Mouse (Mus musculus) CH12.LX (cell line): ENCODE results near the gene Asb17. TPM values are rescaled to one million over a fixed set of nuclear protein-coding genes. Genes with fewer than 3 reads are reported as not detected.

Experiments used
- DNase-seq: peaks from one replicate; pipeline ENCODE4 v3.0.0-alpha.2; 2013; ENCODE audit errors: extremely low read depth
- H3K27ac ChIP-seq: 2 replicates; pipeline ENCODE4 v1.5.1; 2012; ENCODE audit warnings: low read depth, mild to moderate bottlenecking, control low read depth, moderate library complexity; ENCODE audit not compliant: insufficient read depth
- H3K27me3 ChIP-seq: replicated peaks from 2 replicates; pipeline ENCODE3; 2012; ENCODE audit warnings: inconsistent platforms
- H3K36me3 ChIP-seq, 2 experiments: replicated peaks in 1 of 2; 2 replicates each; pipeline versions ENCODE3 to v1.6.1; 2012; ENCODE audit warnings: inconsistent platforms in 1 of 2, low read length in 1 of 2, mild to moderate bottlenecking in 1 of 2, mixed read lengths in 1 of 2, moderate library complexity in 1 of 2; ENCODE audit not compliant: control insufficient read depth in 1 of 2, insufficient read depth in 1 of 2
- H3K4me1 ChIP-seq, 2 experiments: 2 replicates each; pipeline ENCODE4 v1.6.1; 2012; ENCODE audit warnings: inconsistent platforms in 1 of 2, moderate library complexity in 1 of 2; ENCODE audit not compliant: insufficient read depth in 2 of 2, control insufficient read depth in 1 of 2
- H3K4me2 ChIP-seq: 2 replicates; pipeline ENCODE4 v1.6.1; 2012; ENCODE audit warnings: low read depth, mild to moderate bottlenecking, control low read depth; ENCODE audit not compliant: poor library complexity, insufficient read depth, severe bottlenecking
- H3K4me3 ChIP-seq, 3 experiments: fragments of 150-350 bp in 1 of 3; sonication (generic) in 1 of 3; replicated peaks in 1 of 3; 2 replicates each; pipeline versions ENCODE3 to v1.5.1; 2011 to 2012; ENCODE audit warnings: low read depth in 2 of 3, low read length in 2 of 3, mild to moderate bottlenecking in 2 of 3, moderate library complexity in 2 of 3, control low read depth in 1 of 3, improper control_type of control experiment in 1 of 3, inconsistent platforms in 1 of 3, mixed read lengths in 1 of 3; ENCODE audit not compliant: poor library complexity in 1 of 3
- H3K79me2 ChIP-seq: replicated peaks from 2 replicates; pipeline ENCODE4 v1.6.1; 2012; ENCODE audit warnings: mild to moderate bottlenecking, moderate library complexity; ENCODE audit not compliant: control insufficient read depth, poor library complexity, insufficient read depth, severe bottlenecking; ENCODE audit errors: extremely low read depth
- H3K9ac ChIP-seq: 2 replicates; pipeline ENCODE4 v1.6.1; 2012; ENCODE audit warnings: low read depth, mild to moderate bottlenecking, control low read depth, moderate library complexity; ENCODE audit not compliant: insufficient read depth
- H3K9me3 ChIP-seq: replicated peaks from 2 replicates; pipeline ENCODE3; 2012; ENCODE audit warnings: low read length, inconsistent platforms, mixed read lengths
- CHD1 ChIP-seq: IDR thresholded peaks from 2 replicates; pipeline ENCODE4 v1.6.1; 2012; ENCODE audit warnings: low read depth, low read length, improper control_type of control experiment, inconsistent platforms
- CHD2 ChIP-seq: IDR thresholded peaks from 2 replicates; pipeline ENCODE4 v1.6.1; 2011; ENCODE audit warnings: low read length, improper control_type of control experiment
- CTCF ChIP-seq, 2 experiments: IDR thresholded peaks in 1 of 2; conservative IDR thresholded peaks in 1 of 2; 2 replicates each; pipeline ENCODE4 v1.5.1; 2011 to 2012; ENCODE audit warnings: low read depth in 2 of 2, low read length in 2 of 2, improper control_type of control experiment in 1 of 2, inconsistent platforms in 1 of 2, mild to moderate bottlenecking in 1 of 2, moderate library complexity in 1 of 2
- E2F4 ChIP-seq: IDR thresholded peaks from 2 replicates; pipeline ENCODE4 v1.6.1; 2011; ENCODE audit warnings: low read depth, low read length, improper control_type of control experiment; ENCODE audit not compliant: insufficient replicate concordance
- ELF1 ChIP-seq: IDR thresholded peaks from 2 replicates; pipeline ENCODE4 v1.6.1; 2014; ENCODE audit warnings: low read depth, mild to moderate bottlenecking, inconsistent platforms, low read length, improper control_type of control experiment
- EP300 ChIP-seq: IDR thresholded peaks from 2 replicates; pipeline ENCODE4 v1.6.1; 2011; ENCODE audit warnings: low read length, improper control_type of control experiment
- ETS1 ChIP-seq: conservative IDR thresholded peaks from 2 replicates; pipeline ENCODE4 v1.6.1; 2012; ENCODE audit warnings: low read depth, mild to moderate bottlenecking, inconsistent platforms, low read length, improper control_type of control experiment, moderate library complexity
- GABPA ChIP-seq: IDR thresholded peaks from 2 replicates; pipeline ENCODE4 v1.6.1; 2012; ENCODE audit warnings: low read depth, low read length, improper control_type of control experiment, inconsistent platforms; ENCODE audit not compliant: insufficient replicate concordance
- HCFC1 ChIP-seq: IDR thresholded peaks from 2 replicates; pipeline ENCODE4 v1.6.1; 2012; ENCODE audit warnings: low read depth, mild to moderate bottlenecking, inconsistent platforms, low read length, improper control_type of control experiment
- IRF4 ChIP-seq: IDR thresholded peaks from 2 replicates; pipeline ENCODE4 v1.6.1; 2014; ENCODE audit warnings: low read depth, mild to moderate bottlenecking, inconsistent platforms, low read length, improper control_type of control experiment
- KAT2A ChIP-seq: IDR thresholded peaks from 2 replicates; pipeline ENCODE4 v1.6.1; 2012; ENCODE audit warnings: low read length, improper control_type of control experiment, inconsistent platforms; ENCODE audit not compliant: insufficient replicate concordance
- MAFK ChIP-seq: IDR thresholded peaks from 2 replicates; pipeline ENCODE4 v1.6.1; 2011; ENCODE audit warnings: low read length, improper control_type of control experiment; ENCODE audit not compliant: insufficient replicate concordance
- MAZ ChIP-seq: IDR thresholded peaks from 2 replicates; pipeline ENCODE4 v1.6.1; 2012; ENCODE audit warnings: low read depth, mild to moderate bottlenecking, inconsistent platforms, low read length, improper control_type of control experiment, moderate library complexity
- MEF2A ChIP-seq: IDR thresholded peaks from 2 replicates; pipeline ENCODE4 v1.6.1; 2014; ENCODE audit warnings: low read depth, mild to moderate bottlenecking, inconsistent platforms, low read length, improper control_type of control experiment, borderline replicate concordance
- MXI1 ChIP-seq: IDR thresholded peaks from 2 replicates; pipeline ENCODE4 v1.6.1; 2011; ENCODE audit warnings: mild to moderate bottlenecking, low read depth, low read length, improper control_type of control experiment
- MYC ChIP-seq: IDR thresholded peaks from 2 replicates; pipeline ENCODE4 v1.6.1; 2011; ENCODE audit warnings: low read depth, mild to moderate bottlenecking, improper control_type of control experiment, low read length
- NRF1 ChIP-seq: IDR thresholded peaks from 2 replicates; pipeline ENCODE4 v1.6.1; 2014; ENCODE audit warnings: low read depth, mild to moderate bottlenecking, inconsistent platforms, low read length, improper control_type of control experiment, moderate library complexity
- PAX5 ChIP-seq: IDR thresholded peaks from 2 replicates; pipeline ENCODE4 v1.6.1; 2012; ENCODE audit warnings: low read length, inconsistent platforms, mixed read lengths
- POLR2A ChIP-seq: IDR thresholded peaks from 2 replicates; pipeline ENCODE4 v1.6.1; 2011; ENCODE audit warnings: low read depth, mild to moderate bottlenecking, improper control_type of control experiment, low read length
- RAD21 ChIP-seq: IDR thresholded peaks from 2 replicates; pipeline ENCODE4 v1.6.1; 2011; ENCODE audit warnings: low read depth, mild to moderate bottlenecking, low read length, improper control_type of control experiment, moderate library complexity
- RCOR1 ChIP-seq: conservative IDR thresholded peaks from 2 replicates; pipeline ENCODE4 v1.6.1; 2012; ENCODE audit warnings: low read depth, mild to moderate bottlenecking, inconsistent platforms, low read length, improper control_type of control experiment
- SIN3A ChIP-seq: IDR thresholded peaks from 2 replicates; pipeline ENCODE4 v1.6.1; 2012; ENCODE audit warnings: low read length, improper control_type of control experiment, inconsistent platforms
- TBP ChIP-seq: conservative IDR thresholded peaks from 2 replicates; pipeline ENCODE4 v1.6.1; 2011; ENCODE audit warnings: low read depth, low read length, improper control_type of control experiment
- UBTF ChIP-seq: IDR thresholded peaks from 2 replicates; pipeline ENCODE4 v1.6.1; 2012; ENCODE audit warnings: low read depth, mild to moderate bottlenecking, inconsistent platforms, low read length, improper control_type of control experiment, moderate library complexity
- USF2 ChIP-seq: conservative IDR thresholded peaks from 2 replicates; pipeline ENCODE4 v1.6.1; 2011; ENCODE audit warnings: low read depth, low read length, improper control_type of control experiment
- ZC3H11A ChIP-seq: IDR thresholded peaks from 2 replicates; pipeline ENCODE4 v1.6.1; 2012; ENCODE audit warnings: low read depth, mild to moderate bottlenecking, inconsistent platforms, low read length, improper control_type of control experiment
- ZKSCAN1 ChIP-seq: IDR thresholded peaks from 2 replicates; pipeline ENCODE4 v1.6.1; 2012; ENCODE audit warnings: low read depth, inconsistent platforms, low read length, improper control_type of control experiment, borderline replicate concordance
- ZMIZ1 ChIP-seq: IDR thresholded peaks from 2 replicates; pipeline ENCODE4 v1.6.1; 2012; ENCODE audit warnings: low read depth, mild to moderate bottlenecking, inconsistent platforms, low read length, improper control_type of control experiment
- dilution Hi-C: fragments of 300-500 bp; cut with MboI; formaldehyde crosslinking; loops from 2 replicates; pipeline ENCODE4 v1.14.3; 2020; ENCODE audit warnings: low sequenced_read_pairs; ENCODE audit not compliant: extremely low pct_unique_long_range_greater_than_20kb, extremely low pct_ligation_motif_present
- in situ Hi-C: fragments of 300-500 bp; cut with MboI; formaldehyde crosslinking; loops from 3 replicates; pipeline ENCODE4 v1.14.3; 2019; ENCODE audit warnings: low sequenced_read_pairs, low pct_ligation_motif_present, low pct_unique_long_range_greater_than_20kb, mixed read lengths
- polyA plus RNA-seq: library from polyadenylated mRNA; unstranded; fragments of >175 nt; gene quantifications from 2 replicates; pipeline ENCODE4 v1.2.1, GENCODE M21; 2012; ENCODE audit warnings: low read depth; ENCODE audit not compliant: insufficient read length
- total RNA-seq, 2 experiments: library from RNA; depleted of rRNA; stranded (reverse); fragments of 300-350 nt in 1 of 2; fragments of >200 nt in 1 of 2; gene quantifications; 2 replicates each; pipeline ENCODE4 v1.2.3; 2012 to 2014

Asb17 gene
- total and polyA plus RNA-seq, 3 experiments: 0.13 to 0.27 TPM; not detected in 1

DNA sequence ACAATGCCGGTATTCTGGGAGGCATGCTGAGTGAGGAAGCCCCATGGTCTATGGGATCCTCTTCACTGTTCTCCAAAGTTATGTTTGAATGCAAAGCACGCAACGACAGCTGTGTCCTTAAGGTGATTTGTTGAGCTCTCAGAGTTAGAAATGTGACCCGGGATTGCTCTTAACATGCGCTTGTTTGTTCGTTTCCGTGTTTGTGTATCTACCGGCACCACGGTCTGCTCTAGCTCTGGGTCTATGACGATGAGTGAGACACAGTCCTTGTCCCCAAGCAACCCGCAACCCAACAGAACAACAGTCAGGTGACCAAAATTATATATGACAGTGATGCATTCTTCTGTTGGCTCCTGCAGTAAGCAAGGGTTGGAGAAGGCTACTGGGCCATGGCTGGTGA, 44.4 kb upstream of the Asb17 start:
- in situ Hi-C loops (loop anchor here (10.0 to 25.0 kb wide), 2 partner anchors 125 to 537 kb away; no protein-coding TSS in a partner anchor), dilution Hi-C loops (loop anchor here (25.0 kb wide), 1 partner anchor 137 kb away; no protein-coding TSS in a partner anchor)
- DNase-seq: no peak
- H3K4me3 ChIP-seq: no peak overlapping the region
- no peaks in the 10 kb centered on the region for H3K27me3 ChIP-seq
- TF ChIP-seq NRF1 (no peak), HCFC1 (no peak), ZKSCAN1 (no peak), EP300 (no peak), PAX5 (no peak), MAZ (no peak), RCOR1 (no peak), KAT2A (no peak), MEF2A (no peak), IRF4 (no peak), CHD1 (no peak), SIN3A (no peak), ELF1 (no peak), CHD2 (no peak), ZMIZ1 (no peak), MAFK (no peak), MYC (no peak)
- H3K4me2 ChIP-seq: no peak overlapping the region
- no peaks in the 10 kb centered on the region for H3K9me3 ChIP-seq
- peaks cover 5 to 11% of the 10 kb centered on the region in 2 experiments; a peak in 3 of 4 replicates for H3K4me1 ChIP-seq
- no peak overlapping the region for H3K27ac ChIP-seq
- no peak overlapping the region for H3K9ac ChIP-seq
- H3K36me3 ChIP-seq: no peaks in the 10 kb centered on the region
- no peaks in the 10 kb centered on the region for H3K79me2 ChIP-seq

DNA sequence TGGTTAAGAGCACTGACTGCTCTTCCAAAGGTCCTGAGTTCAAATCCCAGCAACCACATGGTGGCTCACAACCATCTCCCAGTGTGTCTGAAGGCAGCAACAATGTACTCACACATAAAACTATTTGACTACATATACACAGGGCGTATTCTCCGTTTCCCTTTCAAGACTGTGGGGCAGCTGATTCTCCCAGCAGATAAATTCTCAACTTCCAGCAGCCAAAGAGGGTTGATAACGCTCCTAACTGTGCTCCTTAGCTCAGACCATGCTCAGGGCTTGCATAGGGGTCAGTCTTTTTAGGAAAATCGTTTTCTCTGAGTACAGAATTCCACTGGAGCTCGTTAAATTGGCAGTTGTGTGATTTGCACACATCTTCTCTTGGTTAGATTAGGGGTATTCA, 43.3 kb upstream of the Asb17 start:
- Histone ChIP-seq H3K9ac (no peak overlapping the region), H3K9me3 (no peaks in the 10 kb centered on the region), H3K27me3 (no peaks in the 10 kb centered on the region), H3K4me2 (no peak overlapping the region), H3K27ac (no peak overlapping the region)
- no peak for DNase-seq
- TF ChIP-seq POLR2A: no peak
- TF ChIP-seq RCOR1: no peak
- TF ChIP-seq IRF4: no peak
- TF ChIP-seq CHD2: no peak
- no peak for TF ChIP-seq MYC
- no peak for TF ChIP-seq GABPA
- TF ChIP-seq MAZ: no peak
- no peak for TF ChIP-seq KAT2A
- no peak for TF ChIP-seq CTCF (conservative IDR thresholded peaks at IDR 0.05 in 1 of 2, IDR thresholded peaks at IDR 0.05 in 1 of 2; ENCODE audit: low read depth in 2 of 2, low read length in 2 of 2)
- TF ChIP-seq PAX5: no peak
- no peak for TF ChIP-seq E2F4
- TF ChIP-seq ZC3H11A: no peak
- no peak for TF ChIP-seq UBTF
- TF ChIP-seq MXI1: no peak
- TF ChIP-seq MAFK: no peak
- no peak for TF ChIP-seq RAD21
- TF ChIP-seq TBP: no peak
- no peak for TF ChIP-seq ETS1
- no peak for TF ChIP-seq USF2
- TF ChIP-seq, all 38 proteins: peak for 0
- Histone ChIP-seq H3K79me2 (no peaks in the 10 kb centered on the region), H3K4me1 (peaks cover 2 to 11% of the 10 kb centered on the region in 2 experiments; a peak in 2 of 4 replicates), H3K4me3 (no peak overlapping the region), H3K36me3 (no peaks in the 10 kb centered on the region)
- dilution Hi-C loops (loop anchor here (25.0 kb wide), 1 partner anchor 138 kb away; no protein-coding TSS in a partner anchor), in situ Hi-C loops (no loop called here)
